In genomic region chr11:3833544-3834420, GRCm38 (mm10) we compare ENCODE assay signal across 10 mouse cellular contexts. TPM values are rescaled to one million over a fixed set of nuclear protein-coding genes. Genes with fewer than 3 reads are reported as not detected.
DNase-seq lines count a peak whose midpoint lies in the region; ATAC-seq and TF ChIP-seq lines count a peak whose summit lies in the region.
"Had no signal": no experiment of that assay in that cellular context is flagged by ENCODE, and none has a peak within 500 bp of the region (broad histone marks: within the 10 kb centered on the region; RNA-seq: fewer than 3 reads in every experiment).

No protein-coding gene starts in this region.

- ATAC-seq in embryonic facial prominence, embryonic 11.5 days (replicated peaks; ENCODE audit: insufficient number of reproducible peaks, low FRiP score, low TSS enrichment, low read depth): peak; percentile 48; the same call in 1 of the 2 replicates
- peak; percentile 58 for ATAC-seq in limb, embryonic 15.5 days (ENCODE audit: insufficient number of reproducible peaks, low FRiP score, low TSS enrichment, low read depth)

- no peak overlapping the region for H3K4me3 ChIP-seq in cerebellum, adult 2 months (replicated peaks; ENCODE audit: insufficient read depth, low read depth, low read length)
- H3K4me3 ChIP-seq in left cerebral cortex, adult 2 months: no peak overlapping the region
- H3K4me3 ChIP-seq in embryonic facial prominence, embryonic 11.5 days (ENCODE audit: low read depth, low read length): no peak overlapping the region
- H3K4me3 ChIP-seq in limb, embryonic 15.5 days: no peak overlapping the region
- H3K4me3 ChIP-seq: neural tube, embryonic 13.5 days had no signal

- peaks cover 37% of the 10 kb centered on the region for H3K4me1 ChIP-seq in cerebellum, adult 2 months (ENCODE audit: control insufficient read depth, insufficient read depth, low read length)
- H3K4me1 ChIP-seq in embryonic facial prominence, embryonic 11.5 days (ENCODE audit: control insufficient read depth, insufficient read depth, low read length): no peaks in the 10 kb centered on the region
- H3K4me1 ChIP-seq in limb, embryonic 15.5 days: 0 out of 2 replicates have a peak, but pooled peaks cover 3% of the 10 kb centered on the region
- H3K4me1 ChIP-seq: neural tube, embryonic 13.5 days had no signal

- WGBS in cerebellum, adult 2 months: 18% methylated on average over 21 of the region's 21 CpGs
- 35% methylated on average over 21 of the region's 21 CpGs for WGBS in embryonic facial prominence, embryonic 11.5 days
- 36% methylated on average over 21 of the region's 21 CpGs for WGBS in limb, embryonic 15.5 days

- intact Hi-C loops in left cerebral cortex, adult 2 months (cut with DNase I): no loop called here
- intact Hi-C loops in left cerebral cortex, postnatal 14 days (cut with DNase I): no loop called here

- no peaks in the 10 kb centered on the region for H3K36me3 ChIP-seq in embryonic facial prominence, embryonic 11.5 days (replicated peaks; ENCODE audit: control insufficient read depth, insufficient read depth, low read depth, low read length)
- no peaks in the 10 kb centered on the region for H3K36me3 ChIP-seq in limb, embryonic 15.5 days
- H3K36me3 ChIP-seq: neural tube, embryonic 13.5 days had no signal

- H3K4me2 ChIP-seq in embryonic facial prominence, embryonic 11.5 days (ENCODE audit: low read depth, low read length): peak overlapping the region; percentile 19; the same call in 1 of the 2 replicates
- no peak overlapping the region for H3K4me2 ChIP-seq in limb, embryonic 15.5 days
- H3K4me2 ChIP-seq: neural tube, embryonic 13.5 days had no signal

- 0 out of 2 replicates have a peak overlapping the region, but pooled peaks have one; percentile 9 for H3K9ac ChIP-seq in embryonic facial prominence, embryonic 11.5 days (replicated peaks; ENCODE audit: low read length)
- H3K9ac ChIP-seq in limb, embryonic 15.5 days: no peak overlapping the region; the same call in 1 of the 2 replicates
- H3K9ac ChIP-seq: neural tube, embryonic 13.5 days had no signal

- peak overlapping the region; percentile 60 for H3K27ac ChIP-seq in cerebellum, adult 2 months (ENCODE audit: insufficient read depth, low read length)
- peak overlapping the region; percentile 57 for H3K27ac ChIP-seq in left cerebral cortex, adult 2 months
- H3K27ac ChIP-seq in embryonic facial prominence, embryonic 11.5 days (replicated peaks; ENCODE audit: low read depth, low read length): no peak overlapping the region
- H3K27ac ChIP-seq in limb, embryonic 15.5 days: no peak overlapping the region
- H3K27ac ChIP-seq: neural tube, embryonic 13.5 days had no signal

- no peak for TF ChIP-seq CTCF in cerebellum, adult 2 months (IDR thresholded peaks at IDR 0.05; ENCODE audit: borderline replicate concordance, insufficient read depth, low read depth, low read length)
- TF ChIP-seq CTCF in left cerebral cortex, adult 2 months (IDR thresholded peaks at IDR 0.05): no peak

- H3K9me3 ChIP-seq in embryonic facial prominence, embryonic 11.5 days (replicated peaks; ENCODE audit: control insufficient read depth, low read length): no peaks in the 10 kb centered on the region
- H3K9me3 ChIP-seq in limb, embryonic 15.5 days: no peaks in the 10 kb centered on the region
- H3K9me3 ChIP-seq: neural tube, embryonic 13.5 days had no signal

- no peak for TF ChIP-seq POLR2A in cerebellum, adult 2 months (IDR thresholded peaks at IDR 0.05; ENCODE audit: borderline replicate concordance, insufficient read depth, low read length)

- DNase-seq in cerebellum, adult 2 months: peak; percentile 60 to 63
- DNase-seq in cerebellum, adult 8-10 months: no peak
- DNase-seq in left cerebral cortex, adult 2 months (ENCODE audit: extremely low spot score in 1 of 2, low spot score in 2 of 2): peak in 1 of 2 experiments; percentile 43
- no peak for DNase-seq in left cerebral cortex, postnatal 14 days (ENCODE audit: low spot score in 2 of 2)
- no peak for DNase-seq in embryonic facial prominence, embryonic 11.5 days (ENCODE audit: low spot score)
- no peak for DNase-seq in gastrocnemius, adult 8-10 months (ENCODE audit: low spot score in 2 of 2)
- no peak for DNase-seq in spleen, adult 18-20 months
- DNase-seq: layer of hippocampus, postnatal 36 days had no signal

- no peaks in the 10 kb centered on the region for H3K27me3 ChIP-seq in cerebellum, adult 2 months (ENCODE audit: control insufficient read depth, insufficient read depth, low read length)
- H3K27me3 ChIP-seq in embryonic facial prominence, embryonic 11.5 days (ENCODE audit: control insufficient read depth, insufficient read depth, low read length): no peaks in the 10 kb centered on the region
- H3K27me3 ChIP-seq in limb, embryonic 15.5 days: peaks cover 3% of the 10 kb centered on the region; the same call in 1 of the 2 replicates

RNA-seq across cellular contexts. Expression of gene Osbp2, which starts 29.9 kb away (rescaled TPM):
- polyA plus RNA-seq in cerebellum, adult 2 months (2012; rRNA removed): 71.3 and 81.7 TPM in 2 replicates
- 100 to 1,000 TPM; 141 to 149 TPM for total RNA-seq in left cerebral cortex, adult 2 months (2021)
- total RNA-seq in left cerebral cortex, postnatal 14 days (2021): 100 to 1,000 TPM; 153 to 161 TPM
- polyA plus RNA-seq in embryonic facial prominence, embryonic 11.5 days (2014; fragmentation: Nextera tagmentation; extraction: Ambion mirVana): 0.55 and 0.85 TPM in 2 replicates
- polyA plus RNA-seq in limb, embryonic 15.5 days (2015; fragmentation: Nextera tagmentation; extraction: Ambion mirVana): 0.77 and 0.78 TPM in 2 replicates
- 1 to 10 TPM in 2 of 4 experiments, under 1 TPM in 2; 0.75 to 1.6 (median 1.0) TPM for total RNA-seq in gastrocnemius, adult 8-10 months (2022)

Comparison
In these comparisons a context has a peak if more than half of its experiments do, and no peak if none do; other contexts are left out.
1. DNase-seq: peak in cerebellum, adult 2 months (2 of 2); none in cerebellum, adult 8-10 months (single experiment), left cerebral cortex, postnatal 14 days (0 of 2), embryonic facial prominence, embryonic 11.5 days (single experiment), gastrocnemius, adult 8-10 months (0 of 2) and spleen, adult 18-20 months (0 of 2).
2. H3K27ac ChIP-seq: peak in cerebellum, adult 2 months (single experiment) and left cerebral cortex, adult 2 months (single experiment); none in embryonic facial prominence, embryonic 11.5 days (single experiment) and limb, embryonic 15.5 days (single experiment).
3. RNA of gene Osbp2, which starts 29.9 kb away (total RNA-seq): 153 to 161 TPM in left cerebral cortex, postnatal 14 days and 141 to 149 TPM in left cerebral cortex, adult 2 months; 0.75 to 1.6 TPM in gastrocnemius, adult 8-10 months; every median in the first group is over 10 times any median in the second.